Mouse (Mus musculus) embryonic fibroblast, embryonic 13.5 days (primary cell): ENCODE data around the gene Polr3k.

ENCODE experiments used
- CTCF ChIP-seq: IDR thresholded peaks from 2 replicates; pipeline ENCODE4 v1.5.1; 2011; ENCODE audit warnings: mild to moderate bottlenecking, control low read depth, low read length, moderate library complexity, borderline replicate concordance; ENCODE audit not compliant: insufficient read depth
- POLR2A ChIP-seq: IDR thresholded peaks from 2 replicates; pipeline ENCODE4 v1.6.1; 2011; ENCODE audit warnings: low read depth, mild to moderate bottlenecking, control low read depth, low read length, moderate library complexity

- TF ChIP-seq POLR2A (no peak), CTCF (no peak)
Measured at GRCm38 (mm10) chr2:181918501-181918900, 54.4 kb downstream of the Polr3k start.
